Mouse (Mus musculus) CD4-positive, CD25-positive, alpha-beta regulatory T cell (primary cell): ENCODE results near the gene Btk. TPM values are rescaled to one million over a fixed set of nuclear protein-coding genes. Genes with fewer than 3 reads are reported as not detected.

Experiments
- polyA plus RNA-seq: library from polyadenylated mRNA; unstranded; fragments of 100-300 nt; shearing (Covaris generic); gene quantifications from one replicate; pipeline ENCODE4 v1.2.1, GENCODE M21; 2017

Btk gene
- polyA plus RNA-seq = 1.3 TPM

DNA sequence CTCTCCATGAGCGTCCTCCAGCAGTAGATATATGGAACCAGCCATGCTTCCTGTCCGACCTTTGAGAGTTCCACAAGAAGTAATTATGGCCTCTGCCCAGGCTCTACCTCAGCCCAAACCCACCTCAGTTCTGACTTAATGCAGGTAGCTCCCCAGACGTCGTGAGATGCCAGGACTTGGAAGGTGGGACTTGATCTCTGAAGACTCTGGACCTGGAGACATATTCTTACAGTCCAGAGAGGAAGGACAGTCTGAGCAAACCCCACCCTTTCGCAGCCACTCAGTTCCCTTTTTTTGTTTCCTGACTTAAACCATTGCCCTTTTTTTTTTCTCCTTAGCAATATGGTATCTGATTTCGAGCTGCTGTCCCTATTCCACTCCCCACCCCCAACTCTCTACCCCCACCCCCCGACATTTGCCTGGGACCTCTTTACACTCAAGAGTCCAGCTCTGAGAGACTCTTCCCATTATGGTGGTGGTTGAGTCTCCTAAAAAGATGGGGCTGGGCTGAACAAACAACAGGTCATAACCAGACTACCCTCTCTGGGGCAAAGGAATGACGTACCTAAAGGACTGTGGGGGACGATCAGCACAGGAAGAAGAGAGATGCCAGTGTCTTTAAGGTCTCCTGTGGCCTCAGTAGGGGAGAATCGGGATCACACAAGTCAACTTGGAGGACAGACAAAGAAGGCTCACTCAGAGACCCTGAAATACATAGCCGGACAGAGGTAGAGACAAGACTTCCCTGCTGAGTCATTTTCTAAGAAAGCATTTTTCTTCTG is at the start of gene Btk:
Gene Btk, minus strand, starts transcription at position 683 of the 782 bp plus-strand sequence.

GRCm38 (mm10) chrX:134600659-134601379 is 17.4 kb upstream of the Btk start, which contains the start of the genes Gla and Hnrnph2:
TSS of gene Gla (minus strand) at chrX:134601125.
TSS of gene Hnrnph2 (plus strand) at chrX:134601179.

DNA sequence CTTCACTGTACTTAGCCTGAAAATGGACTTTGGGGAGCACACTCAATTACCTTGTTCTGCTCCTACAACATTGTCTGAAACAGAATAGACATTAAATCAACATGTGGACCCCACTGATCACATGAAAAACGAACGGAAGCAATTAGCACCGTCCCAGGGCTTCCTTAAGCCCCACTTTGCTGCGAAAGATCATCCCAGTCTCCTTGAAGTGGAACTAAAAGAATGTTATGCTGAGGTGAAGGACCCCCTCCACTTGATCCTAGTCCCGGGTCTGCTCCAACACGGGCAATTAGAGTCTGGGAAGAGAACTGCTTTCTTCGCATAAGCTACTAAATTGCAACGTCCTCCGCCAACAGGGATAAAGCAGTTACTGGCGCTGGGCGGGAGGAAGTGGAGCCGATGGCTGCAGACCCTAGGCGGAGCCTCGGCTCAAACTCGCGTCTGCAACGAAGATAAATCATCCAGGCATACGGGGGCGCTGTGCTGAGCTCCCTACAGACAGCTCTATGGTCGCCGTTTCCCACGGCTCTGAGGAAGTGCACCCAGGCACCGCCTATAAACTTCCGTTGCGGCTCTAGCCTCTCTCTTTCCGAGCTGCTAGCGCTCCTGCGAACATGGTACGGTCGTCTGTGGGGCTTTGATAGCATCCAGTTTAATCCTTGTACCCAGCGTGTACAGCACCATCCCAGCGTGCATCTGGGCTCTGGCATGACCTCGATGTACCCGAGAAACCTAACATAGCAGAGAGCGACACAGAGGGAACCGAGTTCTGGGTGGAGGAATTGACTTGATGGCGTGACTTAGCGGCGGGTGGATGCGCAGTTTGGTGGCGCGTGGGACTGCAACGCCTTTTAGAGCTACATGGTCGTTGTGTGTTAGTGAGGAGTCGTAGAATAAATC is 2.0 kb upstream of the Btk start, which contains the start of gene Rpl36a:
Gene Rpl36a, plus strand, starts transcription at position 552 of the 900 bp plus-strand sequence.

DNA sequence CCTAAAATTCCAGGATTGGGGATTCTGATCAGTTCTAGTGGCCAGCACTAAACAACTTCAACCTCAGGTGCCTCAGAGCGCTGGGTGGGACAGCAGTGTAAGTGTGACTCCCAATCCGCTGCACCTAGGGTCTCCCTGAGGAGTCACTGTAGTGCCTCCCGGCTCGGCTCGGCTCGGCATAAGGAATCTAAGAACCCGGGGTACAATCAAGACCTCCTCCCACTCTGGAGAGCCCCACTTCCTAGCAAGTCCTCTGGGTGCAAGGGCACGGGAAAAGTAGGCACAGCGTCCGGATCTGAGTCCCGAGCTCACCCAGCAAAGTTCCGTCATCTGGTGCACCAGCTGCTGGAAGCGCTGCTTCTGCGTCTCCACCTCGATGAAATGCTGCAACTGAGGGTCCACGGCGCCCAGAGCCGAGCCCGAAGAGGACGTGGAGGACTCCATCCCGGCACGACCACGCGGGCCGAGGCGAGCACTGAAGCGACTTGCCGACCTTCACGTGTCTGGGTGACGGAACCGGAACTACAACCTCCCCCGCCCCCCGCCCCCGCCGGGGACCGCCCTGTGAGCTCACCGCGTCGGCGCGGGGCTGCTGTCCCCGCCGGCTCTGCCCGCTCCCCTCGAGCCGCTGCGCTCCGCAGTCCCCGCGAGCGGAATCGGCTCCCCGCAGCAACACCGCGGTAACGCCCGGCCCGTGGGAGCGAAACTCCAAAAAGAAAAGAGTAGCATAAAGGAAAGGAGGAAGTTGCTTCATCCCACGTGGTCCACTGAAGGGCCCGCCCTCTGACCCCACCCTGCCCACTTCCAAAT is 42.0 kb downstream of the Btk start, which contains the start of gene Timm8a1:
Gene Timm8a1, minus strand, starts transcription at position 721 of the 810 bp plus-strand sequence.

Other genes starting within 250 kb of the Btk start
- gene Drp2, start 179.0 kb downstream of the Btk start, polyA plus RNA-seq = 0.04 TPM
- gene Taf7l, start 107.1 kb downstream of the Btk start, polyA plus RNA-seq = not detected
- gene Timm8a1, start 41.7 kb downstream of the Btk start, polyA plus RNA-seq = 46.8 TPM
- 303 TPM for gene Rpl36a, start 2.1 kb upstream of the Btk start, polyA plus RNA-seq
- 3.8 TPM for gene Gla, start 17.6 kb upstream of the Btk start, polyA plus RNA-seq
- gene Hnrnph2, start 17.6 kb upstream of the Btk start, polyA plus RNA-seq = 115 TPM
- gene Armcx4, start 102.9 kb upstream of the Btk start, polyA plus RNA-seq = 0.32 TPM
- 2.1 TPM for gene Armcx1, start 134.4 kb upstream of the Btk start, polyA plus RNA-seq
- 2.5 TPM for gene Armcx6, start 167.8 kb upstream of the Btk start, polyA plus RNA-seq
- gene Armcx3, start 173.0 kb upstream of the Btk start, polyA plus RNA-seq = 15.3 TPM
- gene Armcx2, start 225.7 kb upstream of the Btk start, polyA plus RNA-seq = 11.0 TPM